Mouse (Mus musculus): Measurements from ENCODE around the gene Slco3a1.

DNA sequence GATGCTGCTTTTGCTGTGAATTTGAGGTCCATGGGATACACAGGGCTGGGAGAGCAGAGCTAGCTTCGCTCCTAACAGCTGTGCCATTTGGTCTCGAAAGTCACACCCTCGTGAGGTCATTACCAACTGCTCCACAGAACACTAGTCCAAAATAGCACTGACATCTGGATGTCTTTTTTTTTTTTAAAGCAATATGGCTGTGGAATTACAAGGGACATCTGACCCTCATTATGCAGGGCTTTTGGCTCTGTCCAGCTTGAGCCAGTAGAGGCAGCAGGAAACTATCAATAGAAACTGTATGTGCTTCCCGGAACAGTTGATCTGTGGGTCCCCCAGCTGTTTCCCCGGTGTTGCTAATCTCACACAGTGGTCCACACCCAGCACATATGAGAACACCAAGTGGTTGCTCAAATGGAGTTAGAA lies 163.1 kb downstream of the Slco3a1 start:
- TF ChIP-seq CTCF (IDR thresholded peaks at IDR 0.05; ENCODE audit: control insufficient read depth, insufficient read depth, low read length), result no peak
- no peak for TF ChIP-seq POLR2A (IDR thresholded peaks at IDR 0.05; ENCODE audit: borderline replicate concordance, control insufficient read depth, low read depth, low read length)

Measured in bone marrow, adult 2 months (tissue).